Mouse (Mus musculus) left cerebral cortex, postnatal 36 days (tissue): ENCODE measurements around the gene Hip1. TPM values are rescaled to one million over a fixed set of nuclear protein-coding genes. Genes with fewer than 3 reads are reported as not detected.
"Not testable (repeated sequence)": the region's sequence is repeated elsewhere in the genome, so short reads cannot be mapped to it uniquely, and the experiment has no call there.

Source experiments
- DNase-seq, 2 experiments: peaks; one replicate each; pipeline ENCODE4 v3.0.0; 2021 to 2022; ENCODE audit warnings: low spot score in 2 of 2, mixed read lengths in 1 of 2
- intact Hi-C: fragments of 180-260 bp; cut with DNase I; formaldehyde crosslinking; loops from one replicate; pipeline ENCODE4 v1.15.1; 2025
- total RNA-seq, 2 experiments: library from RNA; stranded (reverse); gene quantifications; 2 replicates each; pipeline ENCODE4 v1.2.3; 2021

Hip1 gene
- total RNA-seq, 2 experiments from 2014 or later, result 44.6 to 61.3 TPM

DNA sequence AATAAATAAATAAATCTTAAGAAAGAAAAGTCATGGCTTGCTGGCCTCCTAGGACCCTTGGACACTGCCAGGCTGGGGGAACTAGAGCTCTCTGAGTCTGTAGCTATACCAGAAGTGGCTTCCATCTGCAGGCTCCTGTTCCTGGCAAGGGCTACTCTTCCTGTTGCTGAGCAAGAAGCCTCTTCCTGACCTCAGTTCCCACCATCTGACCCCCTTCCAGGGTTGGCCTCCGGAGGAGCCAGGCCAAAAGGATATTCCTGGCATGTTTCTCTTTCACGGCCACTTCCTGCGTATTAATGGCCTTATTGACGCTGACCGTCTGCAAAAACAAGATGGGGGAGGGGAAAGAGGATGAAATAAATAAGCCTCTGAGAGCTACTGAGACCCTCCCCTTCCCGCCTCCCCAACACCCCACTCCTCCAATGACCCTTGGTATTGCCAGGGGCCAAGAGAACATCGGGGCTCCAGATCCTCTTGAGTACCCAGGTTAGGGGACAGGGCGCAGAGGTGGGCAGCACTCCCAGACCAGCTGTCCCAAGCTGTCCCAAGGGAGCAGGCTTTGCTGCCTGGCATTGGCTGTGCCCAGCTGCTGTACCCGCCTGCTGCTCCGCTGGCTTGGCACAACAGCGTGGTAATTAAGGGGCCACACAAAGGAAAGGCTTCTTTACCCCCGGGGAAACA lies 84.6 kb downstream of the Hip1 start:
- intact Hi-C loops, result loop anchor here (1.0 kb wide), 1 partner anchor 29 kb away; no protein-coding TSS in a partner anchor
- peak; percentile 39 to 40 for DNase-seq

DNA sequence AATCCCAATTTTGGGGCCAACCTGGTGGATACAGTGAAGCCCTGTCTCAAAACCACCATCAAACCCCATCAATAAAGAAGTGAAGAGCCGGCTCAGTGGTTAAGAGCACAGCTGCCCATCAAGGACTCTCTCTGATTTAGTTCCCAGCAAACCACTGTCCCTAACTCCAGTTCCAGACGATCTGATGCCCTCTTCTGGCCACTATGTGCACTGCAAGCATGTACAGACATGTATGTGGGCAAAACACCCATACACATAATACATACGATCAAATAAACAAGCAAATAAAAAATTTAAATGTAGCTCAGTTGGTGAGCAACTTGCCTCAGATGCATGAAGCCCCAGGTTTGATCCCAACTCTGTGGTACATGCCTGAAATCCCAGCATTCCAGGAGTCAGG lies 85.4 kb downstream of the Hip1 start:
- no peak for DNase-seq
- intact Hi-C loops, result no loop called here

DNA sequence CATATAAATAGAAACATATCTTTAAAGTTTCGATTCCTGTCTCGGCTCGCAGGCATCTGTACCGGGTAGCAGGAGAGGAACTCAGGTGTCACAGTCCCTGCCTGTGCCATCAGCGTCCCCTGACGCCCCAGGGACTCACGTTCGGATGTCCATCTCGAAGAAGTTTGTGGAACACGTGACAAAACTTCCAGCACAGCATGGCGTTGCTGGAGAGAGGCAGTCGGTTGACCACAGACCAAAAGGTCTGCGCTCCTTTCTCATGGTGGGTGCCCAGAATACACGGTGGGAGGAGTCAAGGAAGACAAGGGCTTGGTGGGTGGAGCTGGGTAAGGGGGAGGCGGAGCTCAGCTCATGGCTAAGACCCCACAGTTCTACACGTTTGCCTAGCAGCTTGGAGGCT lies 87.0 kb downstream of the Hip1 start:
- intact Hi-C loops, result no loop called here

DNA sequence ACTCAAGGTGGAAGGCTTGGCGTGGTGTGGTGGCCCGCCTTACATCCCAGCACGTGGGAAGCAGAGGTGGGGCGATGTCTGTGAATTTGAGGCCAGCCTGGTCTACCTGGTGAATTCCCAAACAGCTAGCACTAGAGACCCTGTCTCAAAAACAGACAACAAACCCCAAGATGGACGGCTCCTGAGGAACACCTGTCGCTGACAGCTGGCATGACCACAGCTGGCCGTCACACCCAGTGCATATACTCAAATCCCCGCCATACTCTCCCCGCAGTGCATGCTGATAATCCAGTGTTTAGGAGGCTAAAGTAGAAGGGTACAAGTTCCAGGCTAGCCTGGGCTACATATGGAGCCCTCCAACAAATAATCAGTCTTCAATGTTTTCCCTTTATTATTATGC lies 88.4 kb downstream of the Hip1 start:
- intact Hi-C loops, result no loop called here
- no peak for DNase-seq

More for the DNA sequence above, 87.0 kb downstream of the Hip1 start:
- no peak for DNase-seq

DNA sequence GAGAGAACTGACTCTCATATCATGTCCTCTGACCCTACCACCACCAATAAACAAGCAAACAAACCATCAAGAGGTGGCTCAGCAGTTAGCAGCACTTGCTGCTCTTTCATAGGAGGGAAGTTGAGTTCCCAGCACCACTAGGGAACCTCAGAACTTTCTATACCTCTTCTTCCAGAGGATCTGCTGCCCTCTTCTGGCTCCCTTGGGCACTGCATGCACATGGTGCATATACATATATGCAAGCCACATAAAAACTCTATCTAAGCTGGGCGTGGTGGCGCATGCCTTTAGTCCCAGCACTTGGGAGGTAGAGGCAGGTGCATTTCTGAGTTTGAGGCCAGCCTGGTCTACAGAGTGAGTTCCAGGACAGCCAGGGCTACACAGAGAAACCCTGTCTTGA lies 90.7 kb downstream of the Hip1 start:
- no peak for DNase-seq
- intact Hi-C loops, result loop anchor here (5.0 kb wide), 1 partner anchor 38 kb away; no protein-coding TSS in a partner anchor

DNA sequence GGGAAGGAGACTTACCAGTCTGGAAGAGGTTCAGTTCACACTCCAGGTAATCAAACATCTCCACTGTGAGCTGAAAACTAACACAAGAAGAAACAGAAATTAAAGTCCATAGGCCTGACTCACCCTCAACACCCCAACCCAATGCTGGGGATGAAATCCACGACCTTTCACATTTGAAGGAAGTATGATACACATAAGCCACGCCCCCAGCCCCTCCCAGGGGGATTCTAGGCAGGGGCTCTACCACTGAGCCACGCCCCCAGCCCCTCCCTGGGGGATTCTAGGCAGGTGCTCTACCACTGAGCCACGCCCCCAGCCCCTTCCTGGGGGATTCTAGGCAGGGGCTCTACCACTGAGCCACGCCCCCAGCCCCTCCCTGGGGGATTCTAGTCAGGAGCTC lies 93.4 kb downstream of the Hip1 start:
- intact Hi-C loops, result loop anchor here (5.0 kb wide), 1 partner anchor 41 kb away; no protein-coding TSS in a partner anchor
- DNase-seq, result not testable (repeated sequence)

DNA sequence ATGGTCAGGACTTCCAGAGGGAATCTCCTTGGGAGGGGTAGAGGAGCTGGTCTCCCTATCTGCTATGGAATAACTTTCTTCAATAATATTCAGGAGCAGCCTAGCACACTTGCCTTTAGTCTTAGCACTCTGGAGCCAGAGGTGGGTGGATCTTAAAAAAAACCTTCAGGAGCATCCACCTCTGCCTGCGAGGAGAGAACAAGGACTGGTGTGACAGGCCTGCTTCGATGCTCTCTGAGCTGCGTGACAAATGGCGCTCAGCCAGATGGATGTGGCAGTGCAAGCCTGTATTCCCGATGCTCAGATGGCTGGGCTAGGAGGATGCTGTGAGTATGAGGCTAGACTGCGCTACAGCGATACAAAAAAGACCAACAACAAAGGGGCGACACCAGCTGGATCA lies 93.8 kb downstream of the Hip1 start:
- peak; percentile 17 to 29 for DNase-seq
- intact Hi-C loops, result loop anchor here (5.0 kb wide), 1 partner anchor 41 kb away; no protein-coding TSS in a partner anchor

DNA sequence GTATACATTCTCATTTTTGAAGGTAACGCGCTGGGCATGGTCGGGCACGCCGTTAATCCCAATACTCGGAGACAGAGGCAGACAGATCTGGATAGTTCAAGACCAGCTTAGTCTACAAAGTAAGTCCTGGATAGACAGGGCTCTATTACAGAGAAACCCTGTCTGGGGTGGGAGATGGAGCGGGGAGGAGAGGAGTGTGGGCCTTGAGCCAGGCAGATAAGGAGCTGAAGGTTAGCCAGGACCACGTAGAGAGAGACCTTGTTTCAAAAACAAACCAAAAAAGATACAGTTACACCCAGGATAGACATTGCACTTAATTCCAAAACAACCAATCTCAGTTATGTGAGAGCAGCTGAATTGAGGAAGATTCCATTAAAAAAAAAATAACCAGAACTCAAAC lies 99.2 kb downstream of the Hip1 start:
- intact Hi-C loops, result no loop called here
- no peak for DNase-seq

DNA sequence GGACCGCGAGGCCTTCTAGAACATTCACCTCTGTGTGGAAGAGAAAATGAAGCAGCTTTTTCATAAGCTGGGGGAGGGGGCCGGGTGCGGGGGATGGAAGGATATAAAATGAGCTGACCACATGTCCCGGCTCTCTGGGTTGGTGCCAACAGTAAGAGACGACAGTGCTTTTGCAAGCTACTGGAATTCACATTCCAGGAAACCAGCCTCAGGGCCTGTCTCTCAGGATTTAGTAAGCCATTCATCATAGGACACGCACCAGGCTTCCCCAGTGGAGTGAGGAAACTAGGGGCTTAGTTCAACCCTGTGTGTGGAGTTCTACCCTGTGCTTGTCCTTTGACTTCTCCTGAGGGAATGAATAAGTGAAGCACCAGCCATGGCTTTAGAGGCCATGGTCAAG lies 102.5 kb downstream of the Hip1 start:
- no peak for DNase-seq
- intact Hi-C loops, result no loop called here

DNA sequence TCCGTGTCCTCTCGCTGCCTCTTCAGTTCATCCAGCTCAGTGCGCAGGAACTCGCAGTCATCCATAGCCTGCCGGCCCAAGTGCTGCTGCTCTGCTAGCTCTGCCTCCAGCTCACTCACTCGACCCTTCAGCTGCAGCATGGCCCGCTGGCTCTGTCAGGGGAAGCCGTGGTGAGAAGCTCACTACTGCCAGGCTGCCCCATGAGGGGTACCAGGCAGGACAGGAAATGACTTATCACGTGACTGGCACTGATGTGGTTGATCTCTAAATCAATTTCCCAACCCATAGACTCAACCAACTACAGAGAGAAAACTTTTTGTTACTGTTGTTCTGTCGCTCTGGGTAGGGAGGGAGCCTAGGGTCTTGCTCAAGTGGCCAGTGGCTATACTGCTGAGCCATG lies 109.9 kb downstream of the Hip1 start:
- DNase-seq, result no peak
- intact Hi-C loops, result no loop called here

DNA sequence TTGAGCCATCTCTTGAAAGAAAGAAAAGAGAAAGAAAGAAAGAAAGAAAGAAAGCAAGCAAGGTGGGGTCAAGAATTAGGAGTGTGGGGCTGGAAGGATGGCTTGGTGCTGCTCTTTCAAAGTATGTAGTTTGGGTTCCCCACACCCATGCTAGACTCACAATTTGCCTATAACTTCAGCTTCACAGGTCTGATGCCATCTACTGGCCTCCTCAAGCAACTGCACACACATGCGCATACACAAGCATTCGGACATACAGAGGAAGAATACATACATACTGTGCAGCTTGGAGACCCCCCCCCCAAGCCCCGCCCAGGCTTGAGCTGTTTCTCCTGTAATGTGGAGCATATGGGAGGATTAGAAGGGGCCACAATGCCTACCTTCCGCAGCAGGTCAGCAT lies 111.1 kb downstream of the Hip1 start:
- no peak for DNase-seq
- intact Hi-C loops, result no loop called here

DNA sequence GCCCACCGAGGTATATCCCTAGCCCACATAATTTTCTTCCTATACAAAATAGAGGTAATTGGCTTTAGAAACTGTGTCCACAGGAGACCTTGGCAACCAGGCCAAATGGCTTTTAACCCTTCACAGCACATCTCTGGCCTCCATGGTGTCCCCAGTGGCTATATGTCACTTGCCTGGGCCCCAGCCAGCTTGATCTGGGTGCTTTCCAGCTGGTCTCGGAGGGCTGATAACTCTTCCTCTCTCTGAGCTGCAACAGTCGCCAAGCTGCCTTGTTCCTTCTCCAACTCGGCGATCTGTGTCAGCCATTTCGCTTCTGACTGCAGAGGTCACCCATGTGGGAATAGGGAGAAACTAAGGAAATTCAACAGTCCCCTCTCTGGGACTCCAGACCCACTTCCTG lies 113.8 kb downstream of the Hip1 start:
- intact Hi-C loops, result no loop called here
- DNase-seq, result no peak

DNA sequence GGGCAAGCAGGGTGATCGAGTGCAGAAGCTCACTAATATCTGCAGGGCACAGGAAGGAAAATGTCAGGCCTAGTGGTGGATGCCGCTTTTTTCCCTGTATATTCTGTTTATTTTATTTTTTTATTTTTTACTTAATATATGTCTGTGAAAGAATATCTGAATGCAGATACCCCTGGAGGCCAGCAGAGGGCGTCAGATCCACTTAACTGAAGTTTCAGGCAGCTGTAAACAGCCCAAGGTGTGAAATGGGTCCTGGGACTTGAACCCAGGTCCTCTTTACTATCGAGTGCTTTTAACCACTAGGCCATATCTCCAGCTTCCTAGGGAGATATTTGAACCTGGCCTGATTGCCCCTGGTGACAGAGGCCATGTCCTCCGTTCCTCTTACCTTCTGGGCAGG lies 116.1 kb downstream of the Hip1 start:
- intact Hi-C loops, result no loop called here
- DNase-seq, result no peak

DNA sequence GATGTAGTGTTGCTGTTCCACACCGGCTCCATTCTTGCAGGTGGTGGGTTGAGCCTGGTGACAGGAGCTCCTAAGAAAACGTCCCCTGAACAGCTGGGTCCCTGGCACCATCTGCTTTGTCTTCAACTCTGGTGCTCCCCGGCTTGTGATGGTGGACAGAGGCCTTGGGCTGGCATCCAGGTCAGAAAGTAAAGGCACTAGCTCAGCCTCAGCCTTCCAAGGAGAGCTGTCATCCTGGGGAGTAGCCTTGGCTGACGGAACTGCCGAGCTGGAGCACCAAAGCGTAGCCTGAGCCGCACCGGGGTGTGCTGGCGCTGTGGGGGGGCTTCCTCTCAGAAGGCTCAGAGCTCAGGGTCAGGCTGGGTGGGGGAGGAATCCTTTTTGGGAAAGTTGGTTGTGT lies 134.7 kb downstream of the Hip1 start:
- intact Hi-C loops, result no loop called here
- DNase-seq, result no peak

DNA sequence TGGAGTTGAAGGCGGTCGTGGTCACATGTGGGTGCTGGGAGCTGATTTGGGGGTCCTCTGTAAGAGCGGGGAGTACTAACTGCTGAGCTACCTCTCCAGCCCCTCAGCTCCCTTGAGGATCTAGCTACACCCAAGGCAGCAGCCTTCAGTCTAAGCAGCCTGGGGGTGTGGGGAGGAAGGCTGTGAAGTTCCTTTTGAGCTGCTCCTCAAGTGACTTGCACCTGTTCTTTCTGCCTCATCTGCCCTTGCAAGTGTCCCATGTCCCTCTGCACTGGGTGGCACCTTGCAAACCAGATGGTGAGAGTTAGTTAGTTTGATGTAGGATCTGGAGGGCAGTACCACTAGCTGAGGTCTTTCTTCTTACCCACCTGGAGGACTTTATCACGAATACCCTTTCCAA lies 136.8 kb downstream of the Hip1 start:
- intact Hi-C loops, result no loop called here
- DNase-seq, result no peak

DNA sequence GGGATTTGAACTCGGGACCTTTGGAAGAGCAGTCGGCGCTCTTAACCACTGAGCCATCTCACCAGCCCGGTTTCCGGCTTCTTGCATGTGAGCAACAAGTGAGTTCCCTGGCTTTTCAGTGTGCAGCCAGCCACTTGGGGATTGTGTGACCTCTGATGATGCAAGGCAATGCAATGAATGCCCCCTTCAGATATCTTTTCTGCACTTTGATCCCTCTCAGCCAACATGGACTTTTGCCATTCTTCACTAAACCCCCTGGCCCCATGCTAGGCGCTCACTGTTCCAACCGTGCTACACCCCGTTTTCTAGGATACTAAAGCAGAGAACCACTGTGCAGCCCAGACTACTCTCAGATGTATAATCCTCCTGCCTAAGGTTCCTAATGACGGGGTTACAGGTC lies 139.5 kb downstream of the Hip1 start:
- DNase-seq, result no peak
- intact Hi-C loops, result no loop called here

DNA sequence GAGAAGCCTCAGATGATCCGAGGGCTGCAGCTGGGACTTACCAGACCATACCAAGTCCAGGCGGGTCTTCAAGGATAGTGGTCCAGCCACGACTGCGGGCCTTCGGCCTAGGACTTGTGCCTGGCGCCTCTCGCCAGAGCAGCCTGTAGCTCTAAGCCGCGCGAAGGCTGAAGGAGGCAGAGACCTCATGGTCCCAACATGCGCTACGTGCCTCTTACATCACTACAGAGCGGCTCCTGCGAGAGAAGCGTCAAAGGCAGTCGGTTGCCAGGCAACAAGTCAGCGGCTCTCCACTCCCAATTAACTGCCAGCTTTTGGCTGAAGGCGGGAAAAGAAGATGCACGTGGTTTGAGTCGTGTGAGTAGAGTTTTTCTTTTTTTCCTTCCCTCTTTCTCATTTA lies 140.3 kb downstream of the Hip1 start:
- intact Hi-C loops, result loop anchor here (5.0 kb wide), 2 partner anchors 143 to 358 kb away; partner anchors contain the start of gene Hip1
- peak; percentile 62 to 65 for DNase-seq

DNA sequence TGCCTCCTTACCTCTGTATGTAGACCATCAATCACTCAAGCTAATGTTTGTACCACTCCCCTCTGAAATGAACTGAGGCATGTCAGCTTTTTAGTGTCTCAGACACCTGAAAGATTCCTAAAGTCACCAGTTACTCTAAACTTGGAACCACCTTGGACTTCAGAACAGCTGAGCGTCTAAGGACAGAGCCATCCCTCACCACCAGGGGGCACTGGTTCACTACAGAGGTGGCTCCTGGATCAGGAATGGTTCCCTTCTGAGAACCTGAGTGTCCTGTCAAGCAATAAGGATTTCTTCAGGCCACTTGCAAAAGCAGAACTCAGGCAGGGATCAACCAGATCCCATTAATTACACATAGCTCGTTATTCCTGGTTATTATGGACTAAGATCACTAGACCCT lies 144.7 kb downstream of the Hip1 start:
- DNase-seq, result peak; percentile 66 to 77
- intact Hi-C loops, result loop anchor here (2.0 to 5.0 kb wide), 3 partner anchors 95 to 362 kb away; partner anchors contain the start of gene Hip1

DNA sequence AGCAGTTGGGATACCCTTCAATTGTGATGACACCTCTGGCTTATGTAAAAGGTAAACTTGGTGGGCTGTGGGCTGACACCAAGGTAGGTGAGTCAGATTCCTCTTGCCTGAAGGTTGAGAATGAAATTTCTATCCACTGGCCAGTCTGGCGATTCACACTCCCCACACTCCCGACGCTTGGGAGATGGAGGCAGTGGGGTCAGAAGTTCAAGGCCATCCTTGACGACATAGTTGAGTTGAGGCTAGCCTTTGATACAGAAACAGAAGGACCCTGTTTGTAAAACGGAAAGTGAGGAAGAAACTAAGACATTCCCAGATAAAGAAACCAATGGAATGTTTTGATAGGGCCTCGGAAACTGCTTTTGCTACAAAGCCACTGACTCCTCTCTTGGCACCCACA lies 145.5 kb downstream of the Hip1 start:
- intact Hi-C loops, result loop anchor here (10.0 kb wide), 1 partner anchor 215 kb away; no protein-coding TSS in a partner anchor
- DNase-seq, result no peak

DNA sequence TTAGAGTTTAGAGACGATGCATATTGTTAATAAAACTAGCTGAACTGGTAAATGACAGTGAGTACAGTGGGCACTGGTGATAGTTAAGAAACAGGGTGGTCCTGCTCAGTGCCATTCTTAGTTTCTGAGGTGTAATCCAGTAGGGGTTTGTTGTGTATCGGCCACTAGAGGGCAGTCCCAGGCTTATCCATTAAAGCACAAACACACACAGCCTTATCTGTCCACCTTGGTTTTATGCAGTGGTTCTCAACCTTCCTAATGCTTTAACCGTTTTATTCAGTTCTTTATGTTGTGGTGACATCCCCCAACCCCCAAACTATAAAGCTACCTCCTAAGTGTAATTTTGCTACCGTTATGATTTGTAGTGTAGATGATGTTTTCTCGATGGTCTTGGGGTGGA lies 149.1 kb downstream of the Hip1 start:
- DNase-seq, result no peak
- intact Hi-C loops, result loop anchor here (10.0 kb wide), 1 partner anchor 219 kb away; no protein-coding TSS in a partner anchor

DNA sequence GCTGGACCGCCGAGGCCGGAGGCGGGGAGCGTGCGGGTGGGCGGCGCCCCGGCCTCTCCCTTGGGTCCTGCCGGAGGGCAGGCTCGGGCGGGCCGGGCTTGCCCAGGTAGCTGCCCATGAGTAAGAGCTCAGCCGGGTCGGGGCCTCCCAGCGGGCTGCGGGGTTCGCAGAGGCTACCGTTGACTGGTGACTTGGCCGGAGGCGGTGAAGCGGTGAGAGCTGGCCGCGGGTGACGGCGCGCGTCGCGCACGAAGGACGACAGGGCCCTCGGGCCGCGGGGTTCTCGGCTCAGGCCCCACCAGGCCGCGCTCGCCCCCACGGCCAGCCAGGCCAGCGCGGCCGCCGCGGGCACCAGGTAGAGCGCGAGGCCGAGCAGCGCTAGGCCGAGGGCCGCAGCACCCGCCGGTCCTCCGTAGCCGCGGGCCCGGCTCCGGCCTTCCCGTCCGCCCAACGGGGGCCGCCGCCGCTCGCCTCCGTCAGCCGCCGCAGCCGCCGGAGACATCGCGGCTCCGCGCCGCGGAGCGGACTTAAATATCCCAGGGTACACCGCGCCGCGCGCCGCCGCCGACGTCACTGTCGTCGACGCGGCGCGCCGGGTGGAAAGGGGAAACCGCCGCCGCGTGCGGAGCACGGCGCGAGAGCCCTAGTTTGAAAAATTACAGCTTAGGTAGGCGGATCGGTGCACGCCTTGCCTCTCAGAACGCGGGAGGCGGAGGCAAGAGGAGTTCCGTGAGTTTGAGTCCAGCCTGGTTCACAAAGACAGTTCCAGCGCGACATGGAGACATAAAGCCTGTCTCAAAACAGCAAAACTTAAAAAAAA lies 150.7 kb downstream of the Hip1 start, which contains the start of gene Pom121:
Pom121 (minus strand) TSS at position 543 of the 820 bp plus-strand sequence.
- intact Hi-C loops, result loop anchor here (10.0 kb wide), 1 partner anchor 221 kb away; no protein-coding TSS in a partner anchor
- peak; percentile 83 to 87 for DNase-seq
